Mouse (Mus musculus) lung, adult 2 months (tissue): Measurements from ENCODE around the gene Tcf25.

ENCODE experiments used
- CTCF ChIP-seq: fragments of 200-500 bp; IDR thresholded peaks from 2 replicates; pipeline ENCODE4 v1.5.1; 2011; ENCODE audit warnings: mild to moderate bottlenecking, low read length, control low read depth; ENCODE audit not compliant: insufficient read depth
- POLR2A ChIP-seq: fragments of 200-500 bp; IDR thresholded peaks from 2 replicates; pipeline ENCODE4 v1.6.1; 2011; ENCODE audit warnings: low read depth, mild to moderate bottlenecking, control low read depth, low read length, borderline replicate concordance; ENCODE audit errors: extremely low read depth

GRCm38 (mm10) chr8:123415967-123416943, 42.7 kb downstream of the Tcf25 start:
- TF ChIP-seq CTCF (no peak), POLR2A (no peak)
